Mouse (Mus musculus): ENCODE measurements around the gene Ube2v1. TPM values are rescaled to one million over a fixed set of nuclear protein-coding genes. Genes with fewer than 3 reads are reported as not detected.

The Ube2v1 gene
- polyA plus RNA-seq, 1 experiment from 2014 or later, result 356 TPM

- Histone ChIP-seq H3K4me2 (peak overlapping the region; percentile 40), H3K9ac (no peak overlapping the region), H3K27me3 (peaks cover 4% of the 10 kb centered on the region; the same call in 1 of the 2 replicates), H3K4me3 (0 out of 2 replicates have a peak overlapping the region, but pooled peaks have one; percentile 1), H3K27ac (replicated peaks) (peak overlapping the region; percentile 29; the same call in 1 of the 2 replicates), H3K4me1 (replicated peaks) (peaks cover 17% of the 10 kb centered on the region), H3K9me3 (no peaks in the 10 kb centered on the region), H3K36me3 (no peaks in the 10 kb centered on the region)
- no peak for ATAC-seq (ENCODE audit: low FRiP score, low read depth)
- WGBS, result 43% methylated on average over 24 of the region's 27 CpGs
These were observed 35.0 kb downstream of the Ube2v1 start for GRCm38 (mm10) chr2:167596726-167597491.

- H3K4me2 ChIP-seq, result no peak overlapping the region
- peaks cover 17% of the 10 kb centered on the region for H3K4me1 ChIP-seq (replicated peaks)
- no peak for ATAC-seq (ENCODE audit: low FRiP score, low read depth)
- H3K36me3 ChIP-seq, result no peaks in the 10 kb centered on the region
- no peaks in the 10 kb centered on the region for H3K9me3 ChIP-seq
- 47% methylated on average over 4 of the region's 4 CpGs for WGBS
- H3K27me3 ChIP-seq, result peaks cover 4% of the 10 kb centered on the region; the same call in 1 of the 2 replicates
- H3K4me3 ChIP-seq, result no peak overlapping the region
- H3K9ac ChIP-seq, result no peak overlapping the region
- H3K27ac ChIP-seq (replicated peaks), result 0 out of 2 replicates have a peak overlapping the region, but pooled peaks have one; percentile 35
These were observed 35.6 kb downstream of the Ube2v1 start for GRCm38 (mm10) chr2:167596262-167596661.

DNA sequence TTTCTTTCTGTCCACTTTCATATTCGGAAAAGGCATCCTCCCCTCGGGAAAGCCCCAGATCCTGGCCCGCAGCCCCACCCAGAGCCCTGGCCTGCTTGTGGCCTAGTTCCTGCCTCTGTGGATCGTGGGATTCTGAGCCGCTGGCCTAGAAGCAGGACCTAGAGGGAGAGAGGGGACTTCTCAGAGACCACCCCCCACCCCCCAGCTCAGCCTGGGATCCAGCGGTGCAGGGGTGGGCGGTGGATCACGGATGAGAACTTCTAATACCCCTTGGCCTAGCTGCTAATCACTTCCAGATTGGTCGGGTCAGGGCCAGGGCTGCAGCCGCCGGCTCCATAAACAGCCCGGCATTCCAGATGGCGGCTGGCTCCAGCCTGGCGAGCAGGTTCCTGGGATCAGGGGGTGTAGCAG is 36.1 kb downstream of the Ube2v1 start:
- WGBS, result 53% methylated on average over 14 of the region's 14 CpGs
- H3K9ac ChIP-seq, result no peak overlapping the region
- H3K4me3 ChIP-seq, result no peak overlapping the region
- ATAC-seq (ENCODE audit: low FRiP score, low read depth), result no peak
- peak overlapping the region; percentile 35; the same call in 1 of the 2 replicates for H3K27ac ChIP-seq (replicated peaks)
- no peaks in the 10 kb centered on the region for H3K9me3 ChIP-seq
- peaks cover 17% of the 10 kb centered on the region for H3K4me1 ChIP-seq (replicated peaks)
- no peaks in the 10 kb centered on the region for H3K36me3 ChIP-seq
- H3K4me2 ChIP-seq, result no peak overlapping the region
- H3K27me3 ChIP-seq, result peaks cover 4% of the 10 kb centered on the region; the same call in 1 of the 2 replicates

- Histone ChIP-seq H3K4me1 (replicated peaks) (peaks cover 17% of the 10 kb centered on the region), H3K27ac (replicated peaks) (peak overlapping the region; percentile 7; the same call in 1 of the 2 replicates), H3K9me3 (no peaks in the 10 kb centered on the region), H3K36me3 (no peaks in the 10 kb centered on the region), H3K27me3 (peaks cover 4% of the 10 kb centered on the region; the same call in 1 of the 2 replicates), H3K9ac (no peak overlapping the region), H3K4me3 (no peak overlapping the region), H3K4me2 (no peak overlapping the region)
- 21% methylated on average over 10 of the region's 10 CpGs for WGBS
- ATAC-seq (ENCODE audit: low FRiP score, low read depth), result peak; percentile 35
These were observed 37.4 kb downstream of the Ube2v1 start for GRCm38 (mm10) chr2:167594444-167594934.

DNA sequence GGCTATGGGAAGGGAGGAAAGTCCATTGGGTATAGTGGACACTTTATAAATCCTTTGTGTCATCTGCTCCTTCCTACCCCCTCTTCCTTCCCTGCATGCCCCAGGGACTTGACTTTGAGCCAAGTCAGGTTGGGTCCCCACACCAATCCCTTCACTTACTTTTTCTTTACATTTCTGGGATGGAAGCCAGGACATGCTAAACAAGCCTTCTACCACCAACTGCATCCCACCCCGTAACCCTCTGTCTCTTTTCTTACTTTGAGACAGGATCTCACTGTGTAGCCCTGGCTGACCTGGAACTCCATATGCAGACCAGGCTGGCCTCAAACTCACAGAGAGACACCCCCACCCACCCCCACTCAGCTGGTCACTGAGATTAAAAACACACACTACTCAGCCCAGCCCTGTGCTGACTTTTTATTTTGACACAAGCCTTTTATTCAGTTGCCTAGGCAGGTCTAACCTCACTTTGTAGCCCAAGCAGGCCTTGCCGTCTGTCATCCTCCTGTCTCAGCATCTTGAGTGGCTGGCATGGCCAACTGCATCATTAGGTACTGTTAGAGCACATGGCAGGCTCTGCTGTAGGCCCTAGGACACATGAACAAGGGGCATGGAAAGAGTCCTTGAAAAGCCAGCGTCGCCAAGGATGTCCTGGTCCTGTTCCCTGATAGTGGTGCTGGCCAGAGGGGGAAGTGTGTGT is 38.2 kb downstream of the Ube2v1 start:
- Histone ChIP-seq H3K27ac (replicated peaks) (no peak overlapping the region), H3K9ac (no peak overlapping the region), H3K4me3 (no peak overlapping the region), H3K9me3 (no peaks in the 10 kb centered on the region), H3K27me3 (no peaks in the 10 kb centered on the region; the same call in 1 of the 2 replicates), H3K4me2 (no peak overlapping the region), H3K4me1 (replicated peaks) (peaks cover 21% of the 10 kb centered on the region), H3K36me3 (no peaks in the 10 kb centered on the region)
- peak; percentile 36; the same call in 1 of the 2 replicates for ATAC-seq (ENCODE audit: low FRiP score, low read depth)
- WGBS, result 79% methylated on average over 4 of the region's 4 CpGs

GRCm38 (mm10) chr2:167588774-167589577 is 42.9 kb downstream of the Ube2v1 start:
- Histone ChIP-seq H3K27me3 (no peaks in the 10 kb centered on the region; the same call in 1 of the 2 replicates), H3K9me3 (no peaks in the 10 kb centered on the region), H3K4me2 (peak overlapping the region; percentile 20; the same call in 1 of the 2 replicates), H3K9ac (no peak overlapping the region), H3K27ac (replicated peaks) (peak overlapping the region; percentile 47; the same call in 1 of the 2 replicates), H3K36me3 (no peaks in the 10 kb centered on the region), H3K4me1 (replicated peaks) (0 out of 2 replicates have a peak, but pooled peaks cover 7% of the 10 kb centered on the region), H3K4me3 (no peak overlapping the region)
- 0 out of 2 replicates have a peak, but pooled peaks have one; percentile 11 for ATAC-seq (ENCODE audit: low FRiP score, low read depth)
- 14% methylated on average over 21 of the region's 21 CpGs for WGBS

DNA sequence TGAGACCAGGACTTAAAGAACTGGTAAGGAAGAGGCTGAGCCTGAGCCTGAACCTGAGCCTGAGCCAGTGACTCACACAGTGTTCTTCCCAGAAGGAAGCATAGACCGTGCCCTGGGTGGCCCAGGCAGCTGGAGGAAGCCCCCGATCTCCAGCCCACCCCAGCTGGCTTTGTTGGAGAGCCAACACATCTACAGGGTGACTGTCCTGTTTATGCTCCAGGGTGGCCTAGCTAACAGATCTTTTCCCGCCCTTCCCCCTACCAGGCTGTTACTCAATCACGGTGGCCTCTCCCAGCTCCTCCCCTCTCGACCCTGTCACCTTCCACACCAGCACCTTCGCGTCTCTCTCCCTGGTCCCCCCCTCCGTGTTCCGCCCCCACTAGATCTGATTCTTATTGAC is 44.9 kb downstream of the Ube2v1 start:
- Histone ChIP-seq H3K9me3 (no peaks in the 10 kb centered on the region), H3K4me2 (no peak overlapping the region), H3K27ac (replicated peaks) (no peak overlapping the region), H3K4me1 (replicated peaks) (0 out of 2 replicates have a peak, but pooled peaks cover 7% of the 10 kb centered on the region), H3K9ac (no peak overlapping the region), H3K27me3 (no peaks in the 10 kb centered on the region; the same call in 1 of the 2 replicates), H3K4me3 (no peak overlapping the region), H3K36me3 (no peaks in the 10 kb centered on the region)
- WGBS, result 21% methylated on average over 9 of the region's 9 CpGs
- ATAC-seq (ENCODE audit: low FRiP score, low read depth), result no peak

- no peaks in the 10 kb centered on the region for H3K36me3 ChIP-seq
- H3K9me3 ChIP-seq, result no peaks in the 10 kb centered on the region
- H3K4me1 ChIP-seq (replicated peaks), result 0 out of 2 replicates have a peak, but pooled peaks cover 7% of the 10 kb centered on the region
- no peak overlapping the region for H3K9ac ChIP-seq
- no peak for ATAC-seq (ENCODE audit: low FRiP score, low read depth)
- H3K4me3 ChIP-seq, result no peak overlapping the region
- H3K27me3 ChIP-seq, result no peaks in the 10 kb centered on the region; the same call in 1 of the 2 replicates
- 28% methylated on average over 8 of the region's 8 CpGs for WGBS
- no peak overlapping the region for H3K27ac ChIP-seq (replicated peaks)
- no peak overlapping the region for H3K4me2 ChIP-seq
These were observed 45.9 kb downstream of the Ube2v1 start for GRCm38 (mm10) chr2:167586041-167586440.

DNA sequence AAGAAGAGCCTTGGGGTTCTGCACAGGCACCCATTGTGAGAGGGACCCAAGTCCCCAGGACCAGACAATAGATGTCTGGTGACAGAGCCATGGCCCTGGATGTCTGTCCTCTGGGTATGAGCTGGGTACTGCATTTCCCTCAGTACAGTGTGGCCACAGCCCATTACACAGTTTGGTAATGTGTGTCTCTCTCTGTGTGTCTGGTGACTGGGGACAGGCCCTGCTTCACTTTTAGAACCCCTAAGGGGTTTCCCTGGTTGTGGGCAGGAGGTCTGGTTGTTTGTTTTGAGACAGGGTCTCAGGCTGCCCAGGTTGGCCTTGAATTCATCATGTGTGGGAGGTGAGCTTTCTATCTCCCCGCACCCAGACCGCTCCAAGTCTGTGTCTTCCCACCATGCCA is 46.6 kb downstream of the Ube2v1 start:
- H3K4me3 ChIP-seq, result no peak overlapping the region
- H3K4me1 ChIP-seq (replicated peaks), result 0 out of 2 replicates have a peak, but pooled peaks cover 7% of the 10 kb centered on the region
- 88% methylated on average over 2 of the region's 2 CpGs for WGBS
- no peaks in the 10 kb centered on the region for H3K27me3 ChIP-seq
- H3K9me3 ChIP-seq, result no peaks in the 10 kb centered on the region
- no peak for ATAC-seq (ENCODE audit: low FRiP score, low read depth)
- H3K36me3 ChIP-seq, result no peaks in the 10 kb centered on the region
- H3K4me2 ChIP-seq, result no peak overlapping the region
- no peak overlapping the region for H3K27ac ChIP-seq (replicated peaks)
- H3K9ac ChIP-seq, result no peak overlapping the region

GRCm38 (mm10) chr2:167583161-167583952 is 48.5 kb downstream of the Ube2v1 start:
- H3K36me3 ChIP-seq, result no peaks in the 10 kb centered on the region
- no peaks in the 10 kb centered on the region for H3K27me3 ChIP-seq
- WGBS, result 45% methylated on average over 10 of the region's 10 CpGs
- no peak for ATAC-seq (ENCODE audit: low FRiP score, low read depth)
- 0 out of 2 replicates have a peak, but pooled peaks cover 3% of the 10 kb centered on the region for H3K4me1 ChIP-seq (replicated peaks)
- no peak overlapping the region for H3K9ac ChIP-seq
- no peak overlapping the region for H3K4me3 ChIP-seq
- H3K4me2 ChIP-seq, result no peak overlapping the region
- no peak overlapping the region for H3K27ac ChIP-seq (replicated peaks)
- H3K9me3 ChIP-seq, result no peaks in the 10 kb centered on the region

Measured in hindbrain, embryonic 15.5 days (tissue).